Mouse (Mus musculus) spleen, postnatal 10 days (tissue): Measurements from ENCODE around the gene Rgs4.

Experiments
- DNase-seq, 2 experiments: peaks; one replicate each; pipeline ENCODE4 v3.0.0; 2021 to 2022; ENCODE audit warnings: low spot score in 2 of 2

Gene Rgs4

GRCm38 (mm10) chr1:169747473-169747872 lies at the start of gene Rgs4:
Gene Rgs4 (minus strand): TSS chr1:169747642.
- DNase-seq: no peak

GRCm38 (mm10) chr1:169792437-169792836 lies 45.0 kb upstream of the Rgs4 start:
- no peak for DNase-seq

GRCm38 (mm10) chr1:169785981-169786380 lies 38.5 kb upstream of the Rgs4 start:
- no peak for DNase-seq

GRCm38 (mm10) chr1:169776566-169776965 lies 29.1 kb upstream of the Rgs4 start:
- DNase-seq: no peak

GRCm38 (mm10) chr1:169764619-169764955 lies 17.1 kb upstream of the Rgs4 start:
- DNase-seq: no peak

- no peak for DNase-seq
Observed at GRCm38 (mm10) chr1:169763858-169764618, 16.6 kb upstream of the Rgs4 start.

GRCm38 (mm10) chr1:169762524-169762923 lies 15.1 kb upstream of the Rgs4 start:
- DNase-seq: no peak

- DNase-seq: no peak
Observed at GRCm38 (mm10) chr1:169756532-169756931, 9.1 kb upstream of the Rgs4 start.

GRCm38 (mm10) chr1:169752395-169752794 lies 5.0 kb upstream of the Rgs4 start:
- no peak for DNase-seq

GRCm38 (mm10) chr1:169748439-169748838 lies 997 bp upstream of the Rgs4 start:
- no peak for DNase-seq

GRCm38 (mm10) chr1:169747902-169748301 lies 460 bp upstream of the Rgs4 start:
- DNase-seq: no peak

- DNase-seq: no peak
Observed at GRCm38 (mm10) chr1:169741147-169741546, 6.3 kb downstream of the Rgs4 start.

- no peak for DNase-seq
Observed at GRCm38 (mm10) chr1:169737231-169737630, 10.2 kb downstream of the Rgs4 start.

- DNase-seq: no peak
Observed at GRCm38 (mm10) chr1:169736139-169736538, 11.3 kb downstream of the Rgs4 start.

GRCm38 (mm10) chr1:169730599-169731100 lies 16.8 kb downstream of the Rgs4 start:
- no peak for DNase-seq

- DNase-seq: no peak
Observed at GRCm38 (mm10) chr1:169726319-169726718, 21.1 kb downstream of the Rgs4 start.

GRCm38 (mm10) chr1:169721836-169722235 lies 25.6 kb downstream of the Rgs4 start:
- no peak for DNase-seq

- no peak for DNase-seq
Observed at GRCm38 (mm10) chr1:169704395-169705087, 42.9 kb downstream of the Rgs4 start.

GRCm38 (mm10) chr1:169699184-169699583 lies 48.3 kb downstream of the Rgs4 start:
- DNase-seq: no peak

GRCm38 (mm10) chr1:169697236-169697635 lies 50.2 kb downstream of the Rgs4 start:
- no peak for DNase-seq

- no peak for DNase-seq
Observed at GRCm38 (mm10) chr1:169695356-169695755, 52.1 kb downstream of the Rgs4 start.

GRCm38 (mm10) chr1:169693537-169693936 lies 53.9 kb downstream of the Rgs4 start:
- no peak for DNase-seq

- no peak for DNase-seq
Observed at GRCm38 (mm10) chr1:169693040-169693439, 54.4 kb downstream of the Rgs4 start.
